Mouse (Mus musculus): Measurements from ENCODE around the gene Plekhg1. TPM values are rescaled to one million over a fixed set of nuclear protein-coding genes. Genes with fewer than 3 reads are reported as not detected.

Plekhg1 gene
- polyA plus RNA-seq, 1 experiment from 2014 or later = 12.7 TPM

- no peaks in the 10 kb centered on the region for H3K4me1 ChIP-seq (ENCODE audit: control insufficient read depth, insufficient read depth, low read length)
- WGBS = 89% methylated on average over 22 of the region's 22 CpGs
- no peaks in the 10 kb centered on the region for H3K9me3 ChIP-seq (ENCODE audit: control insufficient read depth, low read length)
- no peak overlapping the region for H3K27ac ChIP-seq (ENCODE audit: low read depth, low read length)
- DNase-seq (ENCODE audit: low spot score) = no peak
- no peak overlapping the region for H3K4me2 ChIP-seq (ENCODE audit: low read depth)
- H3K27me3 ChIP-seq (ENCODE audit: control insufficient read depth, insufficient read depth, low read length) = no peaks in the 10 kb centered on the region
- no peak overlapping the region for H3K9ac ChIP-seq (ENCODE audit: low read length)
- no peak overlapping the region for H3K4me3 ChIP-seq (ENCODE audit: low read depth, low read length)
- ATAC-seq (ENCODE audit: insufficient read depth, low FRiP score, low TSS enrichment) = no peak
- H3K36me3 ChIP-seq (ENCODE audit: control insufficient read depth, insufficient read depth, low read length) = no peaks in the 10 kb centered on the region; the same call in 1 of the 2 replicates
Measured at GRCm38 (mm10) chr10:3956471-3956870, 216.3 kb downstream of the Plekhg1 start.

GRCm38 (mm10) chr10:3958591-3958990, 218.4 kb downstream of the Plekhg1 start:
- Histone ChIP-seq H3K27me3 (ENCODE audit: control insufficient read depth, insufficient read depth, low read length) (no peaks in the 10 kb centered on the region), H3K4me2 (ENCODE audit: low read depth) (no peak overlapping the region), H3K4me1 (ENCODE audit: control insufficient read depth, insufficient read depth, low read length) (no peaks in the 10 kb centered on the region), H3K9ac (ENCODE audit: low read length) (no peak overlapping the region), H3K27ac (ENCODE audit: low read depth, low read length) (no peak overlapping the region), H3K4me3 (ENCODE audit: low read depth, low read length) (no peak overlapping the region), H3K36me3 (ENCODE audit: control insufficient read depth, insufficient read depth, low read length) (no peaks in the 10 kb centered on the region; the same call in 1 of the 2 replicates), H3K9me3 (ENCODE audit: control insufficient read depth, low read length) (no peaks in the 10 kb centered on the region)
- DNase-seq (ENCODE audit: low spot score) (no peak), ATAC-seq (ENCODE audit: insufficient read depth, low FRiP score, low TSS enrichment) (no peak)
- 78% methylated on average over 5 of the region's 5 CpGs for WGBS

- 46% methylated on average over 3 of the region's 3 CpGs for WGBS
- H3K27ac ChIP-seq (ENCODE audit: low read depth, low read length) = no peak overlapping the region
- DNase-seq (ENCODE audit: low spot score) (no peak), ATAC-seq (ENCODE audit: insufficient read depth, low FRiP score, low TSS enrichment) (no peak)
- H3K9ac ChIP-seq (ENCODE audit: low read length) = no peak overlapping the region
- no peak overlapping the region for H3K4me2 ChIP-seq (ENCODE audit: low read depth)
- H3K27me3 ChIP-seq (ENCODE audit: control insufficient read depth, insufficient read depth, low read length) = no peaks in the 10 kb centered on the region
- no peaks in the 10 kb centered on the region for H3K9me3 ChIP-seq (ENCODE audit: control insufficient read depth, low read length)
- H3K36me3 ChIP-seq (ENCODE audit: control insufficient read depth, insufficient read depth, low read length) = no peaks in the 10 kb centered on the region
- no peak overlapping the region for H3K4me3 ChIP-seq (ENCODE audit: low read depth, low read length)
- no peaks in the 10 kb centered on the region for H3K4me1 ChIP-seq (ENCODE audit: control insufficient read depth, insufficient read depth, low read length)
Measured at GRCm38 (mm10) chr10:3969026-3969425, 228.9 kb downstream of the Plekhg1 start.

GRCm38 (mm10) chr10:3972237-3972636, 232.1 kb downstream of the Plekhg1 start:
- no peak overlapping the region for H3K4me2 ChIP-seq (ENCODE audit: low read depth)
- no peak overlapping the region for H3K4me3 ChIP-seq (ENCODE audit: low read depth, low read length)

GRCm38 (mm10) chr10:3972981-3973588, 232.9 kb downstream of the Plekhg1 start, which contains the start of gene Mthfd1l:
Gene Mthfd1l, plus strand, starts transcription at chr10:3973118.
- no peaks in the 10 kb centered on the region for H3K4me1 ChIP-seq (ENCODE audit: control insufficient read depth, insufficient read depth, low read length)
- no peaks in the 10 kb centered on the region for H3K27me3 ChIP-seq (ENCODE audit: control insufficient read depth, insufficient read depth, low read length)
- H3K4me3 ChIP-seq (ENCODE audit: low read depth, low read length) = peak within 1 kb of the TSS; percentile 62
- WGBS = under 1% methylated on average over 40 of the region's 40 CpGs
- H3K9me3 ChIP-seq (ENCODE audit: control insufficient read depth, low read length) = no peaks in the 10 kb centered on the region
- H3K9ac ChIP-seq (ENCODE audit: low read length) = peak within 1 kb of the TSS; percentile 68
- no peaks in the 10 kb centered on the region for H3K36me3 ChIP-seq (ENCODE audit: control insufficient read depth, insufficient read depth, low read length)
- peak within 1 kb of the TSS; percentile 84 for H3K4me2 ChIP-seq (ENCODE audit: low read depth)
- H3K27ac ChIP-seq (ENCODE audit: low read depth, low read length) = peak within 1 kb of the TSS; percentile 58
- peak; percentile 80 for ATAC-seq (ENCODE audit: insufficient read depth, low FRiP score, low TSS enrichment)
- peak; percentile 88 for DNase-seq (ENCODE audit: low spot score)

More at GRCm38 (mm10) chr10:3972237-3972636, 232.1 kb downstream of the Plekhg1 start:
- no peak overlapping the region for H3K27ac ChIP-seq (ENCODE audit: low read depth, low read length)
- 92% methylated on average over 9 of the region's 9 CpGs for WGBS
- H3K36me3 ChIP-seq (ENCODE audit: control insufficient read depth, insufficient read depth, low read length) = no peaks in the 10 kb centered on the region
- DNase-seq (ENCODE audit: low spot score) = no peak
- ATAC-seq (ENCODE audit: insufficient read depth, low FRiP score, low TSS enrichment) = no peak
- H3K9ac ChIP-seq (ENCODE audit: low read length) = no peak overlapping the region
- no peaks in the 10 kb centered on the region for H3K4me1 ChIP-seq (ENCODE audit: control insufficient read depth, insufficient read depth, low read length)
- H3K27me3 ChIP-seq (ENCODE audit: control insufficient read depth, insufficient read depth, low read length) = no peaks in the 10 kb centered on the region
- H3K9me3 ChIP-seq (ENCODE audit: control insufficient read depth, low read length) = no peaks in the 10 kb centered on the region

- peak overlapping the region; percentile 68 for H3K9ac ChIP-seq (ENCODE audit: low read length)
- DNase-seq (ENCODE audit: low spot score) (peak; percentile 89), ATAC-seq (ENCODE audit: insufficient read depth, low FRiP score, low TSS enrichment) (peak; percentile 89)
- H3K4me2 ChIP-seq (ENCODE audit: low read depth) = peak overlapping the region; percentile 84
- no peaks in the 10 kb centered on the region for H3K4me1 ChIP-seq (ENCODE audit: control insufficient read depth, insufficient read depth, low read length)
- under 1% methylated on average over 39 of the region's 39 CpGs for WGBS
- H3K27ac ChIP-seq (ENCODE audit: low read depth, low read length) = peak overlapping the region; percentile 58
- H3K9me3 ChIP-seq (ENCODE audit: control insufficient read depth, low read length) = no peaks in the 10 kb centered on the region
- peak overlapping the region; percentile 62 for H3K4me3 ChIP-seq (ENCODE audit: low read depth, low read length)
- H3K27me3 ChIP-seq (ENCODE audit: control insufficient read depth, insufficient read depth, low read length) = no peaks in the 10 kb centered on the region
- H3K36me3 ChIP-seq (ENCODE audit: control insufficient read depth, insufficient read depth, low read length) = no peaks in the 10 kb centered on the region
Measured at GRCm38 (mm10) chr10:3973589-3974070, 233.5 kb downstream of the Plekhg1 start.

- Histone ChIP-seq H3K9ac (ENCODE audit: low read length) (no peak overlapping the region), H3K9me3 (ENCODE audit: control insufficient read depth, low read length) (no peaks in the 10 kb centered on the region), H3K27me3 (ENCODE audit: control insufficient read depth, insufficient read depth, low read length) (no peaks in the 10 kb centered on the region), H3K4me3 (ENCODE audit: low read depth, low read length) (peak overlapping the region; percentile 62; the same call in 1 of the 2 replicates), H3K27ac (ENCODE audit: low read depth, low read length) (no peak overlapping the region), H3K4me2 (ENCODE audit: low read depth) (peak overlapping the region; percentile 84; the same call in 1 of the 2 replicates), H3K4me1 (ENCODE audit: control insufficient read depth, insufficient read depth, low read length) (no peaks in the 10 kb centered on the region), H3K36me3 (ENCODE audit: control insufficient read depth, insufficient read depth, low read length) (no peaks in the 10 kb centered on the region)
- DNase-seq (ENCODE audit: low spot score) (no peak), ATAC-seq (ENCODE audit: insufficient read depth, low FRiP score, low TSS enrichment) (no peak)
- WGBS = 76% methylated on average over 3 of the region's 3 CpGs
Measured at GRCm38 (mm10) chr10:3974380-3974779, 234.2 kb downstream of the Plekhg1 start.

- Histone ChIP-seq H3K4me2 (ENCODE audit: low read depth) (no peak overlapping the region), H3K4me1 (ENCODE audit: control insufficient read depth, insufficient read depth, low read length) (no peaks in the 10 kb centered on the region), H3K27ac (ENCODE audit: low read depth, low read length) (no peak overlapping the region), H3K36me3 (ENCODE audit: control insufficient read depth, insufficient read depth, low read length) (peaks cover 3% of the 10 kb centered on the region; the same call in 1 of the 2 replicates), H3K27me3 (ENCODE audit: control insufficient read depth, insufficient read depth, low read length) (no peaks in the 10 kb centered on the region), H3K9me3 (ENCODE audit: control insufficient read depth, low read length) (no peaks in the 10 kb centered on the region), H3K9ac (ENCODE audit: low read length) (no peak overlapping the region), H3K4me3 (ENCODE audit: low read depth, low read length) (no peak overlapping the region)
- ATAC-seq (ENCODE audit: insufficient read depth, low FRiP score, low TSS enrichment) (no peak), DNase-seq (ENCODE audit: low spot score) (no peak)
- WGBS = 61% methylated on average over 6 of the region's 6 CpGs
Measured at GRCm38 (mm10) chr10:3975898-3976622, 235.9 kb downstream of the Plekhg1 start.
